Mouse (Mus musculus): ENCODE measurements at regions not wholly inside any gene's neighbourhood (a gene's known extent, or its start where the extent isn't known, plus 50 kb on each side); places are given as distances from the start of the nearest gene placed in this dataset.

GRCm38 (mm10) chr3:41366264-41366663 lies 189.3 kb upstream of the Jade1 start:
- DNase-seq (ENCODE audit: low spot score in 2 of 2) = no peak

DNA sequence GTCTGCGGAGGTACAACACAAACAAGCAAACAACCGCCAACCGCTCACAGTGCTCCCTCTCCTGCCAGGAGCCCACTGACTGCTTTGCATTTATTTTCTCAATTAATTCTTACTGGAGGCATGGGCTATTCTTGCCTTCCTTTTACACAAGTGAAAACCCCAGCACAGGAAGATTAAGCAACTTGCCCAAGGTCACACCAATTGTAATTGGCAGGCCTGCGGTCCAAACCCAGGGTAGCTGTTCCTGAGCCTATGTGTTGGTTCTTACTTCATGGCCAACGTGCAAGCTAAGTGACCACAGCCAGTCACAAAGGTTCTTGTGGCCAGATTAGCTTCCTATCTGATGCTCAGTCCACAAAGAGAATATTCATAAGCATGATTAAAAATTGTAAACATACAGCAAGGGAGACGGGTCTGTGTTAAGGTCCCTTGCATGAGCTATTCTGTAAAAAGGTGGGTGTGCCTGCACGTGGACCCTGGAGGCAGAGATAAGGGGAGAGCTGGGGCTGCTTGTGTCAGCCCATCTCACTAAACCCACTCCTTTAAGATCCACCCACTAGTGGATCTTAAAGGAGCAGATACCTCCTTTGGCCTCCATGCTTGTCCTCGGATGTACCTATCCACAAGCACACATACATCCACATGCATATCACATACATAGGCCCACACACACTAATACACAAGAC lies 190.2 kb upstream of the Jade1 start:
- no peak for DNase-seq (ENCODE audit: low spot score in 2 of 2)

- no peak for DNase-seq (ENCODE audit: low spot score in 2 of 2)
These were observed 191.6 kb upstream of the Jade1 start for GRCm38 (mm10) chr3:41363947-41364346.

DNA sequence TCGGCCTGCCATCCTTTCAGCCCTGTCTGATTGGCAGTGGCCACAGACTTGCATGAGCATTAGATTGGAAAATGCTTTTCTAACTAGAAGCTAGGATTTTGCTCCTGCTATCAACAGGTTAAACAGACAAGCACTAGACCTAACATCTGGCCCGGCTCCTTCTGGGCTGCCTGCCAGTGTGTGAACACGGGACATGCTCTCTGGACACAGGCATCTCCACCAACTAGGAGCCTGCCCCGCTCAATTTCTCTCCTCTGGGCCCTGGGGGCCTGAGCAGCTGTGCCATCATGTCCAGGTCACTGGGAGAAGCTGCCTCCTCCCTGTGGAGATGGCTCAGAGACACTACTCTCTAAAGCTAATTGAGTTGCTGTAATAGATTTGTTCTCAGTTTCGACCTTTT lies 195.3 kb upstream of the Jade1 start:
- no peak for DNase-seq (ENCODE audit: low spot score in 2 of 2)

GRCm38 (mm10) chr3:41359458-41359857 lies 196.1 kb upstream of the Jade1 start:
- DNase-seq (ENCODE audit: low spot score in 2 of 2) = no peak

GRCm38 (mm10) chr3:41353021-41353420 lies 202.5 kb upstream of the Jade1 start:
- DNase-seq (ENCODE audit: low spot score in 2 of 2) = no peak

DNA sequence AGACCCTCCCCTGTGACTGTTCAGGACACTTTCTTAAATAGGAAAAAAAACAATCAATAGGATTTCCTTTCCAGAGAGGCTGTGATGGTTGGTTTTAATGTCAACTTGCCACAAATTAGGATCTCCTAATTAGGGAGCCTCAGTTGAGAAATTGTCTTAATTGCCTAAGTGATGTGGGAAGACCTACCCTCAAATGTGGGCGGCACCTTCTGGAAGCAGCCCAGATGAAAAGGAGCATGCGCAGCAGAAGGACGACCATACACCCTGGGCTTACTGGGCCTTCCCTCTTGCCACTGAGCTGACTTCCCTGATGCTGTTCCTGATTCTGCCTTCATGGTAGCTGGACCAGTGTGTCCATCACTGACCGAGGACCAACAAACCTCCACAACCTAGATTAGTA lies 203.7 kb upstream of the Jade1 start:
- DNase-seq (ENCODE audit: low spot score in 2 of 2) = no peak

DNA sequence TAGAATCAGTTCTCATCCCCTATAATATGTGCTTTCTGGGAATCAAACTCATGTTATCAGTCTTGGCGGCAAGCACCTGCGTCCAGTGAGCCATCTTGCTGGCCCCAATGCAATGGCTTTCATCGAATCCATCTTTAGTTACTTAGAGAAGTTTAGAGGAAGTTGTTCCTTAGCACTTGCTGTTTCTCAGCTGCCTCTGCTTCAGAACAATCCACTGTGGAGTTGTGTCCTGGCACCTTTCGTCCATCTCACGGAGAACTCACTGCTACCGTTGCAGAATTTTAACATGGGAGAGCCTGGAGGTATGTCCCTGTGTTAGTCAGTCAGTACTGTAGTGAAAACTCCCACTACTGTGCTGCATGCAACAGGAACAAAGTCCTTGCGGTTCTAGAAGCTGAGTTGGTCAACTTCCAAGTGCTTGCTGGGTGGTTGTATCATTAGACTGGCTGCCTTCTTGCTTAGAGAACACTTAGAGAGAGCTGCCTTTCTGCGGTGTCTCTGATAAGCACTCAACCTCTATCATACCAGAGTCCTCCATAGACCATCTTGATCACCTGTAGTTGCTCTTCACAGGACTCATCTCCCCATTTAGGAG lies 204.3 kb upstream of the Jade1 start:
- DNase-seq (ENCODE audit: low spot score in 2 of 2) = no peak

- no peak for DNase-seq (ENCODE audit: low spot score in 2 of 2)
These were observed 205.2 kb upstream of the Jade1 start for GRCm38 (mm10) chr3:41350331-41350730.

DNA sequence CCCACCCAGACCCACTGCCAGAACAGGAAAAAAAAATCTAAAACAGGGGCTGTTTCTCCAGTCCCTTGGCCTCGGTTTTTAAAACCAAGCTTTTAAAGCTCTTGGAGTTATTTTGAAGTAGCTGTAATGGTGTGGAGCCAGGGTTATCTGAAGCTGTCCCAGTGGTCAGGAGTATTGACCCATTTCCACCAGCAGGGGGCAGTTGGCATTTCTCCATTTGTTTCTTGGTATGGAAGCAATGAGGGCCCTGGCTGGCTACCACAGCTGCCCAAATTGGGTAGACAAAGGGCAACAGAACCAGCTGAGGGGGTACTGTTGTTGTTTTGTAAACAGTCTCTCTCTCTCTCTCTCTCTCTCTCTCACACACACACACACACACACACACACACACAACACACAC lies 206.7 kb upstream of the Jade1 start:
- peak in 1 of 2 experiments; percentile 45 for DNase-seq (ENCODE audit: low spot score in 2 of 2)

GRCm38 (mm10) chr3:41346863-41347262 lies 208.7 kb upstream of the Jade1 start:
- no peak for DNase-seq (ENCODE audit: low spot score in 2 of 2)

GRCm38 (mm10) chr3:41343431-41343830 lies 212.1 kb upstream of the Jade1 start:
- DNase-seq (ENCODE audit: low spot score in 2 of 2) = no peak

DNA sequence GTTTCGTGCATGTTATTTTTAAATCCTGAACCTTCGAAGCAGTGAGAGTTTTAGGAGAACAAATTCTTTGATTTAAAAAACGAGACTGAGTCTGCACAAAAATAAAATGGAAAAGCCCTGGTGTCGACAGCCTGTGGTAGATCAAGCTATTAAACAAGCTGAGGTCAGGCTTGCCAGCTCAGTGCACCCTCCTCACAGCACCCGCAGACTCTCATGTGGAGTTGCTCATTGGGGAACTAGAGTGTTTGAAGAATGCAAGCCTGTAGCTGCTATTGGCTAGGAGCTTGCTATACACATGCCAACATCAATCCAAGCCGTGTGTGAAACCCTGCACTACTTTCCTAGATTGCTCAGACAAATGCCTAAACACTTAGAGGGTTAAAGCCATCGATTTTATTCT lies 223.1 kb upstream of the Jade1 start:
- DNase-seq (ENCODE audit: low spot score in 2 of 2) = no peak

DNA sequence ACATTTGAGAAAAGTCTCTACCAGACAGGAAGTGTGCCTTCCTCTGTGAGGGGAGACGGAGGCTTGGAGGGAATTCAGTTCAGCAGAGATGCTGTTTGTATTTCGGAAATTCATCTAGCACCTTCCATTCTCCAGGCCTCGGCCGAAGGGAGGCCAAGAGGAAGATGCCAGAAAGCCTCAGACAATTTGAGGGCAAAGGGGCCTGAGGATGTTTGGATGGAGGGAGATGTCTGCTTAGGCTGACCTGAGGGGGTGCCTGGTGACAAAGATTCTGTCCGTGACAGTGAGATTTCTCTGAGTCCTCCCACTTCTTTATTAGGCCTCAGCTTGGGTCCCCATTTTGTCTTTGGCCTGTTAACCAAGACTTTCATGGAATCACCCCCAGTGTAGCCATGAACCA lies 225.2 kb upstream of the Jade1 start:
- no peak for DNase-seq (ENCODE audit: low spot score in 2 of 2)

- no peak for DNase-seq (ENCODE audit: low spot score in 2 of 2)
These were observed 226.7 kb upstream of the Jade1 start for GRCm38 (mm10) chr3:41328828-41329227.

GRCm38 (mm10) chr3:41326211-41327104 lies 229.1 kb upstream of the Jade1 start:
- DNase-seq (ENCODE audit: low spot score in 2 of 2) = no peak

GRCm38 (mm10) chr3:41321808-41322207 lies 233.7 kb upstream of the Jade1 start:
- DNase-seq (ENCODE audit: low spot score in 2 of 2) = no peak

DNA sequence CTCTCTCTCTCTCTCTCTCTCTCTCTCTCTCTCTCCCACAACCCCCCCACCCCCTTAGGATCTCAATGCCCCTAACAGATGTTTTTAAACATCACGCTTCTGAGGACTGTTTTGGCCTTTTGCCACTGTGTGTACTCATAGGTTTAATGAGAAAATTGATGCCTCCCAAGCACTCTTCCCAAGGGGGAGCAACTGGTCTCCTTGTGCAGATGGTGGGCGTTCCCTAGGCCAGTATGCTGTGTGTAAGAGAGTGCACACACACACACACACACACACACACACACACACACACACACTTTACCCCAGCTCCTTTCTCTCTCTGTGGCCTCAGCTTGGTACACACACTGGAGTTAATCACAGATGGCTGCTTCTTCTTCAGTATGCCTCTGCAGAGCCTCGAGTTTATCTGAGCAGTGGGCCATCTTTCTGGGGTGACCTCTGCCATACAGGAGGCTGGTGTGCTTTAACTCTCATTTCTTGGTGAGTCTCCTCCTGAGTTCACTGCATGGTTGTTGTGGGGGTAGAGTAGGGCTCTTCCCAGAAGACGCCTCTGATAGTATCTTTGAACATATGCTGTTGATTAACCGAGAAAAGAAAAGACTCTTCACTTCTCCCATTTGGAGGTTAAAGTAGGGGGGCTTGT lies 236.2 kb upstream of the Jade1 start:
- DNase-seq (ENCODE audit: low spot score in 2 of 2) = no peak

GRCm38 (mm10) chr3:41318232-41319131 lies 235.6 kb upstream of the Pgrmc2 start:
- no peak for DNase-seq (ENCODE audit: low spot score in 2 of 2)

- no peak for DNase-seq (ENCODE audit: low spot score in 2 of 2)
These were observed 234.3 kb upstream of the Pgrmc2 start for GRCm38 (mm10) chr3:41317170-41317569.

DNA sequence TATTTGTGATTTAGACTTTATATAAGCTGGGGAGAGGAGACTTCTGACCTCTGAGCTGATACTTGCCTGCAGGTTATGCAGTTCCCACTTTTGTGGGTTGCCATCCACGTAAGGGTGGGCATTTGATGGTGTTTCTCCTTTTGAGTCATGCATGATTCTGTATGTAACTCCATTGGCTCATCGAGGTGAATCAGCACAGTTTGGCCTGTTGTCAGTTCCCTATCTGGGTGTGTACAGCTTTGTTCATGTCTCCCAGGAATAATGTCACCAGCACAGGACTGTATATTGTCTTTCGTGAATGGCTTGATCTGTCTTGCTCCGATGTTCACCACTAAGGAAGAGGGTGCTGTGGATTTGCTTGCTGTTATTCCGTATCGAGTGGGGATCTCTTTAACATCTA lies 229.6 kb upstream of the Pgrmc2 start:
- DNase-seq (ENCODE audit: low spot score in 2 of 2) = no peak
